Mouse (Mus musculus) adrenal gland (tissue): Measurements from ENCODE around the gene Tll2.

Experiments
- intact Hi-C: fragments of 180-260 bp; cut with DNase I; formaldehyde crosslinking; loops from one replicate; pipeline ENCODE4 v1.15.1; 2025

Gene Tll2

GRCm38 (mm10) chr19:41164447-41165095 is 42.1 kb downstream of the Tll2 start:
- intact Hi-C loops = no loop called here

GRCm38 (mm10) chr19:41160388-41160787 is 46.2 kb downstream of the Tll2 start:
- intact Hi-C loops = no loop called here

GRCm38 (mm10) chr19:41154681-41155080 is 52.0 kb downstream of the Tll2 start:
- intact Hi-C loops = no loop called here

- intact Hi-C loops = no loop called here
Observed at GRCm38 (mm10) chr19:41152462-41152861, 54.2 kb downstream of the Tll2 start.

- intact Hi-C loops = no loop called here
Observed at GRCm38 (mm10) chr19:41152016-41152370, 54.6 kb downstream of the Tll2 start.

GRCm38 (mm10) chr19:41151321-41152015 is 55.2 kb downstream of the Tll2 start:
- intact Hi-C loops = no loop called here

- intact Hi-C loops = no loop called here
Observed at GRCm38 (mm10) chr19:41140961-41141360, 65.7 kb downstream of the Tll2 start.

- intact Hi-C loops = no loop called here
Observed at GRCm38 (mm10) chr19:41139629-41140028, 67.0 kb downstream of the Tll2 start.

- intact Hi-C loops = no loop called here
Observed at GRCm38 (mm10) chr19:41123009-41123408, 83.6 kb downstream of the Tll2 start.

GRCm38 (mm10) chr19:41119924-41120323 is 86.7 kb downstream of the Tll2 start:
- intact Hi-C loops = no loop called here

GRCm38 (mm10) chr19:41118346-41118745 is 88.3 kb downstream of the Tll2 start:
- intact Hi-C loops = no loop called here

- intact Hi-C loops = no loop called here
Observed at GRCm38 (mm10) chr19:41117334-41117733, 89.3 kb downstream of the Tll2 start.

GRCm38 (mm10) chr19:41114611-41115010 is 92.0 kb downstream of the Tll2 start:
- intact Hi-C loops = no loop called here

GRCm38 (mm10) chr19:41113911-41114531 is 92.6 kb downstream of the Tll2 start:
- intact Hi-C loops = no loop called here

- intact Hi-C loops = no loop called here
Observed at GRCm38 (mm10) chr19:41112609-41113008, 94.0 kb downstream of the Tll2 start.

GRCm38 (mm10) chr19:41109991-41110390 is 96.6 kb downstream of the Tll2 start:
- intact Hi-C loops = loop anchor here (5.0 kb wide), 1 partner anchor 132 kb away; no protein-coding TSS in a partner anchor

GRCm38 (mm10) chr19:41109496-41109895 is 97.1 kb downstream of the Tll2 start:
- intact Hi-C loops = loop anchor here (5.0 kb wide), 1 partner anchor 133 kb away; no protein-coding TSS in a partner anchor

GRCm38 (mm10) chr19:41108666-41109065 is 98.0 kb downstream of the Tll2 start:
- intact Hi-C loops = loop anchor here (5.0 kb wide), 1 partner anchor 134 kb away; no protein-coding TSS in a partner anchor

GRCm38 (mm10) chr19:41107530-41107929 is 99.1 kb downstream of the Tll2 start:
- intact Hi-C loops = loop anchor here (2.0 to 5.0 kb wide), 2 partner anchors 97 to 135 kb away; no protein-coding TSS in a partner anchor

GRCm38 (mm10) chr19:41104922-41105321 is 101.7 kb downstream of the Tll2 start:
- intact Hi-C loops = loop anchor here (5.0 kb wide), 1 partner anchor 137 kb away; no protein-coding TSS in a partner anchor

- intact Hi-C loops = no loop called here
Observed at GRCm38 (mm10) chr19:41101390-41101789, 105.2 kb downstream of the Tll2 start.

- intact Hi-C loops = no loop called here
Observed at GRCm38 (mm10) chr19:41100863-41101262, 105.8 kb downstream of the Tll2 start.
